Mouse (Mus musculus) brain, embryonic 14.5 days (tissue): Measurements from ENCODE around the gene Pla2g3.

Experiments
- CTCF ChIP-seq: fragments of 200-500 bp; IDR thresholded peaks from 2 replicates; pipeline ENCODE4 v1.5.1; 2012; ENCODE audit warnings: inconsistent platforms, mild to moderate bottlenecking, moderate library complexity, borderline replicate concordance; ENCODE audit not compliant: insufficient read depth, insufficient read length; ENCODE audit errors: extremely low read depth
- POLR2A ChIP-seq: fragments of 200-500 bp; IDR thresholded peaks from 2 replicates; pipeline ENCODE4 v1.6.1; 2012; ENCODE audit warnings: mild to moderate bottlenecking, inconsistent platforms, borderline replicate concordance; ENCODE audit not compliant: poor library complexity, insufficient read depth, insufficient read length, severe bottlenecking; ENCODE audit errors: extremely low read depth

DNA sequence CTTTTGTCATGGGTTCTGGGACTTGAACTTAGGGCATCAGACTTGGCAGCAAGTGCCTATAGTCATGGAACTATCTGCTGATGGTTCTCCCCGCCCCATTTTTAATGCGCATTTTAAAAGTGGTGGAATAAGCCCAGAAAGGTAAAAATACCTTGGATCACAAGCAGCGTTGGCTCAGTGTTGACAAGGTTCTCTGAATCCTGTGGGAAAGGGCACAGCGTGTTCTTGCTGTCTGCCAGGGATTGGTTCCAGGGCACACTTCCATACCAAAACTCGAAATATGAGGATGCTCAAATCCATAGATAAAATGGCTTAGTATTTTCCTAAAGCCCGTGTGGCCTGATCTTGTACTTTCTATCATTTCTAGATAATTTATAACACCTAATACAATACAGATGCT lies 25.2 kb downstream of the Pla2g3 start:
- TF ChIP-seq POLR2A (no peak), CTCF (no peak)
